ENCODE assay signal across 9 mouse cellular contexts in the genomic region with DNA sequence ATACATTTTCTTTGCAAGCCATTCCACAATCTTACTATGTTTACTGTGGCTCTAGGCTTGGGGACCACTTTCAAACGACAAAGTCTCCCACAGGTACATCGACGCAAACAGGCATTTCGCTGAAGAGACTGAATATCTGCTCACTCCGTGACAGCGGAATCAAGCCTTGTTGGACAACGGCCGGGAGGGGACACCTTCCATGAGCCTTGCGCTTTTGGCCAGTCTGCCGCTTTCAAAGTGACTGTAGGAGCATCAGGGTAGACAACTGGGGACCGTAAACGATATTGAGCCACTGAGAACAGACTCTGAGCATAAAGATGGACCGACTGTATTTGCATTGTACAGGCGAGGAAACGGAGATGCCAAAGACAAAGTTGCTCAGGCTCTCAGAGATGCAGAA. TPM values are rescaled to one million over a fixed set of nuclear protein-coding genes. Genes with fewer than 3 reads are reported as not detected.
DNase-seq lines count a peak whose midpoint lies in the region; ATAC-seq and TF ChIP-seq lines count a peak whose summit lies in the region.
"Had no signal": no experiment of that assay in that cellular context is flagged by ENCODE, and none has a peak within 500 bp of the region (broad histone marks: within the 10 kb centered on the region; RNA-seq: fewer than 3 reads in every experiment).

No protein-coding gene starts in this region.

- H3K36me3 ChIP-seq in kidney, embryonic 16.5 days (ENCODE audit: insufficient read depth, low read length): peaks cover 10% of the 10 kb centered on the region; the same call in 1 of the 2 replicates
- peaks cover 6% of the 10 kb centered on the region; the same call in 1 of the 2 replicates for H3K36me3 ChIP-seq in embryonic facial prominence, embryonic 14.5 days (ENCODE audit: control insufficient read depth, insufficient read depth, low read length)
- H3K36me3 ChIP-seq in hindbrain, postnatal 0 days (ENCODE audit: insufficient read depth, low read length): no peaks in the 10 kb centered on the region; the same call in 1 of the 2 replicates
- no peaks in the 10 kb centered on the region for H3K36me3 ChIP-seq in midbrain, embryonic 15.5 days (replicated peaks)

- H3K4me3 ChIP-seq in kidney, embryonic 16.5 days (ENCODE audit: low read length): peak overlapping the region; percentile 62
- H3K4me3 ChIP-seq in embryonic facial prominence, embryonic 14.5 days (ENCODE audit: low read depth, low read length): no peak overlapping the region; the same call in 1 of the 2 replicates
- H3K4me3 ChIP-seq in hindbrain, postnatal 0 days (ENCODE audit: low read length): no peak overlapping the region
- H3K4me3 ChIP-seq in midbrain, embryonic 15.5 days: no peak overlapping the region

- no peaks in the 10 kb centered on the region for H3K9me3 ChIP-seq in kidney, embryonic 16.5 days (ENCODE audit: low read length)
- no peaks in the 10 kb centered on the region for H3K9me3 ChIP-seq in embryonic facial prominence, embryonic 14.5 days (ENCODE audit: control insufficient read depth, low read length)
- H3K9me3 ChIP-seq in hindbrain, postnatal 0 days (ENCODE audit: low read length): no peaks in the 10 kb centered on the region
- no peaks in the 10 kb centered on the region for H3K9me3 ChIP-seq in midbrain, embryonic 15.5 days

- no peak for DNase-seq in kidney, postnatal 25 days
- DNase-seq in embryonic facial prominence, embryonic 14.5 days (ENCODE audit: low spot score): no peak
- DNase-seq in hindbrain, postnatal 0 days (ENCODE audit: low spot score): no peak
- no peak for DNase-seq in urinary bladder, adult 2 months (ENCODE audit: low spot score)
- DNase-seq in left cerebral cortex, postnatal 14 days (ENCODE audit: low spot score in 2 of 2): no peak

- 78% methylated on average over 15 of the region's 15 CpGs for WGBS in kidney, embryonic 16.5 days
- 86% methylated on average over 15 of the region's 15 CpGs for WGBS in embryonic facial prominence, embryonic 14.5 days
- WGBS in hindbrain, postnatal 0 days: 86% methylated on average over 15 of the region's 15 CpGs
- 88% methylated on average over 15 of the region's 15 CpGs for WGBS in midbrain, embryonic 15.5 days

- H3K27me3 ChIP-seq in kidney, embryonic 16.5 days (ENCODE audit: insufficient read depth, low read length): no peaks in the 10 kb centered on the region
- no peaks in the 10 kb centered on the region for H3K27me3 ChIP-seq in embryonic facial prominence, embryonic 14.5 days (replicated peaks; ENCODE audit: control insufficient read depth, insufficient read depth, low read length)
- H3K27me3 ChIP-seq in hindbrain, postnatal 0 days (ENCODE audit: insufficient read depth, low read length): no peaks in the 10 kb centered on the region
- H3K27me3 ChIP-seq in midbrain, embryonic 15.5 days (replicated peaks): no peaks in the 10 kb centered on the region

- H3K4me2 ChIP-seq in kidney, embryonic 16.5 days (replicated peaks; ENCODE audit: low read depth, low read length): peak overlapping the region; percentile 81
- peak overlapping the region; percentile 86 for H3K4me2 ChIP-seq in embryonic facial prominence, embryonic 14.5 days (ENCODE audit: low read depth, low read length)
- peak overlapping the region; percentile 81; the same call in 1 of the 2 replicates for H3K4me2 ChIP-seq in hindbrain, postnatal 0 days (ENCODE audit: low read depth, low read length)
- H3K4me2 ChIP-seq in midbrain, embryonic 15.5 days: peak overlapping the region; percentile 94; the same call in 1 of the 2 replicates

- H3K4me1 ChIP-seq in kidney, embryonic 16.5 days (ENCODE audit: insufficient read depth, low read length): peaks cover 6% of the 10 kb centered on the region; the same call in 1 of the 2 replicates
- no peaks in the 10 kb centered on the region for H3K4me1 ChIP-seq in embryonic facial prominence, embryonic 14.5 days (ENCODE audit: control insufficient read depth, insufficient read depth, low read length)
- 0 out of 2 replicates have a peak, but pooled peaks cover 7% of the 10 kb centered on the region for H3K4me1 ChIP-seq in hindbrain, postnatal 0 days (ENCODE audit: insufficient read depth, low read length)
- peaks cover 11% of the 10 kb centered on the region for H3K4me1 ChIP-seq in midbrain, embryonic 15.5 days

- H3K27ac ChIP-seq in kidney, embryonic 16.5 days (ENCODE audit: low read length): no peak overlapping the region
- H3K27ac ChIP-seq in embryonic facial prominence, embryonic 14.5 days (replicated peaks; ENCODE audit: low read depth, low read length): no peak overlapping the region
- no peak overlapping the region for H3K27ac ChIP-seq in hindbrain, postnatal 0 days
- no peak overlapping the region for H3K27ac ChIP-seq in midbrain, embryonic 15.5 days
- H3K27ac ChIP-seq: layer of hippocampus, adult 2 months had no signal

- intact Hi-C loops in left cerebral cortex, postnatal 14 days (cut with DNase I): no loop called here

- peak overlapping the region; percentile 77; the same call in 1 of the 2 replicates for H3K9ac ChIP-seq in kidney, embryonic 16.5 days (replicated peaks; ENCODE audit: low read length)
- H3K9ac ChIP-seq in embryonic facial prominence, embryonic 14.5 days (ENCODE audit: low read depth, low read length): 0 out of 2 replicates have a peak overlapping the region, but pooled peaks have one; percentile 14
- peak overlapping the region; percentile 67; the same call in 1 of the 2 replicates for H3K9ac ChIP-seq in hindbrain, postnatal 0 days (replicated peaks; ENCODE audit: low read length)
- no peak overlapping the region for H3K9ac ChIP-seq in midbrain, embryonic 15.5 days

- no peak for ATAC-seq in kidney, embryonic 16.5 days (ENCODE audit: low FRiP score, low TSS enrichment)
- no peak for ATAC-seq in embryonic facial prominence, embryonic 14.5 days (ENCODE audit: low read depth)
- no peak for ATAC-seq in hindbrain, postnatal 0 days
- no peak for ATAC-seq in midbrain, embryonic 15.5 days (replicated peaks)
- ATAC-seq in megakaryocyte-erythroid progenitor cell, adult 5-6 weeks (replicated peaks; ENCODE audit: low FRiP score, low TSS enrichment, poor library complexity, severe bottlenecking): no peak

- no peak for TF ChIP-seq CTCF in hindbrain, postnatal 0 days (IDR thresholded peaks at IDR 0.05; ENCODE audit: low read depth)

RNA-seq across cellular contexts. Expression of gene Fxn, which starts 1.5 kb away (rescaled TPM):
- 54.6 and 59.1 TPM in 2 replicates for polyA plus RNA-seq in kidney, embryonic 16.5 days (2015; fragmentation: Nextera tagmentation; extraction: Ambion mirVana)
- 38.6 and 39.4 TPM in 2 replicates for polyA plus RNA-seq in embryonic facial prominence, embryonic 14.5 days (2014; fragmentation: Nextera tagmentation; extraction: Ambion mirVana)
- total RNA-seq in hindbrain, postnatal 0 days (2014; rRNA removed): 28.5 and 30.4 TPM in 2 replicates
- 43.8 and 47.7 TPM in 2 replicates for polyA plus RNA-seq in hindbrain, postnatal 0 days (2015; fragmentation: Nextera tagmentation; extraction: Ambion mirVana)
- 38.1 and 40.9 TPM in 2 replicates for polyA plus RNA-seq in midbrain, embryonic 15.5 days (2015; fragmentation: Nextera tagmentation; extraction: Ambion mirVana)
- 9.1 and 10.5 TPM in 2 replicates for polyA plus RNA-seq in urinary bladder, adult 2 months (2012; rRNA removed)
- total RNA-seq in megakaryocyte-erythroid progenitor cell, adult 5-6 weeks (2014; fragmentation: Nextera tagmentation): 91.0 and 120 TPM in 2 replicates
- 32.5 and 40.5 TPM in 2 replicates for total RNA-seq in megakaryocyte-erythroid progenitor cell, adult 5-6 weeks (2017)
- total RNA-seq in left cerebral cortex, postnatal 14 days (2021): 1 to 10 TPM; 7.6 to 8.9 TPM

RNA-seq across cellular contexts. Expression of gene Tjp2, which starts 54.0 kb away (rescaled TPM):
- polyA plus RNA-seq in kidney, embryonic 16.5 days (2015; fragmentation: Nextera tagmentation; extraction: Ambion mirVana): 31.0 and 33.2 TPM in 2 replicates
- 14.7 and 16.1 TPM in 2 replicates for polyA plus RNA-seq in embryonic facial prominence, embryonic 14.5 days (2014; fragmentation: Nextera tagmentation; extraction: Ambion mirVana)
- 15.8 and 20.3 TPM in 2 replicates for total RNA-seq in hindbrain, postnatal 0 days (2014; rRNA removed)
- polyA plus RNA-seq in hindbrain, postnatal 0 days (2015; fragmentation: Nextera tagmentation; extraction: Ambion mirVana): 13.9 and 15.0 TPM in 2 replicates
- 13.9 and 14.4 TPM in 2 replicates for polyA plus RNA-seq in midbrain, embryonic 15.5 days (2015; fragmentation: Nextera tagmentation; extraction: Ambion mirVana)
- polyA plus RNA-seq in urinary bladder, adult 2 months (2012; rRNA removed): 32.2 and 35.7 TPM in 2 replicates
- total RNA-seq in megakaryocyte-erythroid progenitor cell, adult 5-6 weeks (2014; fragmentation: Nextera tagmentation): 1.4 and 2.7 TPM in 2 replicates
- total RNA-seq in megakaryocyte-erythroid progenitor cell, adult 5-6 weeks (2017): 2.3 and 3.6 TPM in 2 replicates
- 10 to 100 TPM; 17.6 to 19.5 TPM for total RNA-seq in left cerebral cortex, postnatal 14 days (2021)
